Mouse (Mus musculus) liver, embryonic 14.5 days (tissue): ENCODE measurements at regions not wholly inside any gene's neighbourhood (a gene's known extent, or its start where the extent isn't known, plus 50 kb on each side); places are given as distances from the start of the nearest gene placed in this dataset.
A peak's percentile ranks its signal among the peaks of the same experiment; 100 is the strongest.

Experiments used
- ATAC-seq: fragments of 200-750 bp; cut with Nextera tagmentation; 2 replicates; pipeline ENCODE4 v1.8.0; 2017; ENCODE audit warnings: moderate number of reproducible peaks, mild to moderate bottlenecking, moderate library complexity; ENCODE audit not compliant: insufficient read depth
- DNase-seq, 3 experiments: peaks; one replicate each; pipeline ENCODE4 v3.0.0-alpha.2; 2012 to 2013; ENCODE audit warnings: low read depth in 3 of 3, low spot score in 3 of 3
- H3K27ac ChIP-seq: fragments of 300-500 bp; sonication (generic); 2 replicates; pipeline ENCODE4 v1.5.1; 2014; ENCODE audit warnings: moderate library complexity, mild to moderate bottlenecking, control low read depth, inconsistent platforms
- H3K27me3 ChIP-seq: fragments of 300-500 bp; sonication (generic); 2 replicates; pipeline ENCODE4 v1.6.1; 2014; ENCODE audit warnings: mild to moderate bottlenecking, low read length, moderate library complexity; ENCODE audit not compliant: control insufficient read depth, insufficient read depth
- H3K36me3 ChIP-seq: fragments of 300-500 bp; sonication (generic); replicated peaks from 2 replicates; pipeline ENCODE4 v1.6.1; 2014; ENCODE audit warnings: low read depth; ENCODE audit not compliant: control insufficient read depth, insufficient read depth
- H3K4me1 ChIP-seq, 2 experiments: fragments of 200-500 bp in 1 of 2; fragments of 300-500 bp in 1 of 2; sonication (generic) in 1 of 2; replicated peaks; 2 replicates each; pipeline ENCODE4 v1.6.1; 2012 to 2014; ENCODE audit warnings: antibody characterized with exemption in 1 of 2, inconsistent platforms in 1 of 2, low read length in 1 of 2; ENCODE audit not compliant: control insufficient read depth in 2 of 2, insufficient read depth in 2 of 2
- H3K4me2 ChIP-seq: fragments of 300-500 bp; sonication (generic); 2 replicates; pipeline ENCODE4 v1.6.1; 2014; ENCODE audit warnings: low read depth, mild to moderate bottlenecking, control low read depth, moderate library complexity
- H3K4me3 ChIP-seq, 2 experiments: fragments of 200-500 bp in 1 of 2; fragments of 300-500 bp in 1 of 2; sonication (generic) in 1 of 2; 2 replicates each; pipeline ENCODE4 v1.5.1; 2012 to 2014; ENCODE audit warnings: low read depth in 2 of 2, low read length in 2 of 2, mild to moderate bottlenecking in 2 of 2, control low read depth in 1 of 2, inconsistent platforms in 1 of 2, moderate library complexity in 1 of 2; ENCODE audit not compliant: insufficient read depth in 1 of 2
- H3K9ac ChIP-seq: fragments of 300-500 bp; sonication (generic); replicated peaks from 2 replicates; pipeline ENCODE4 v1.6.1; 2014; ENCODE audit warnings: mild to moderate bottlenecking, control low read depth, moderate library complexity
- H3K9me3 ChIP-seq: fragments of 300-500 bp; sonication (generic); 2 replicates; pipeline ENCODE4 v1.6.1; 2016; ENCODE audit warnings: low read length, mixed read lengths; ENCODE audit not compliant: control insufficient read depth
- CTCF ChIP-seq: IDR thresholded peaks from 2 replicates; pipeline ENCODE4 v1.5.1; 2016; ENCODE audit warnings: antibody characterized with exemption, low read depth, control low read depth
- EP300 ChIP-seq: IDR thresholded peaks from 2 replicates; pipeline ENCODE4 v1.6.1; 2016; ENCODE audit warnings: antibody characterized with exemption, low read depth
- WGBS: fragments of 180-500 bp; shearing (Covaris S2); extraction: QIAGEN DNeasy Blood & Tissue Kit; methylation state at CpG from one replicate; pipeline ENCODE4 v1.1.7; 2014; ENCODE audit not compliant: insufficient replicate concordance; 5-methylcytosine and 5-hydroxymethylcytosine counted together

DNA sequence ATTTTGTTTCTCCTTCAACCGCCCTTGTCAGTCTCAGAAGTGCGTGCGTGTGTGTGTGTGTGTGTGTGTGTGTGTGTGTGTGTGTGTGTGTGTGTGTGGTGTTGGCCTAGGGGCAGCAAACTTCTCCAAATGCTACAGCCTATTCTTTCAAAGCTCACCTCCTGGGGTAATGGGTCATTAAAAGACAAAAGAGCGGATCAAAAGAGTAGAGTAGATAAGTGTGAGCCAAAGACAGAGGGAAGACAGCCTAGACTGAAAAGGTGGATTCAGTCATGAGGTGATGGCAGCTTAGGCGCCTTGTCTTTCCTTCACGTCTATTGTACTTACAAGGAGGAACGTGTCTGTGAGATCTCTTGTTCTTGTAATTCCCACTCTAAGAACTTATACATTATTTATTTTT, 199.6 kb upstream of the Sash1 start:
- Histone ChIP-seq H3K4me3 (no peak overlapping the region), H3K27ac (no peak overlapping the region), H3K4me1 (no peaks in the 10 kb centered on the region), H3K9me3 (no peaks in the 10 kb centered on the region), H3K27me3 (no peaks in the 10 kb centered on the region), H3K4me2 (no peak overlapping the region), H3K9ac (no peak overlapping the region), H3K36me3 (no peaks in the 10 kb centered on the region)
- ATAC-seq: no peak
- no peak for DNase-seq
- WGBS: 77% methylated on average over 7 of the region's 7 CpGs
- TF ChIP-seq EP300: no peak
- no peak for TF ChIP-seq CTCF

DNA sequence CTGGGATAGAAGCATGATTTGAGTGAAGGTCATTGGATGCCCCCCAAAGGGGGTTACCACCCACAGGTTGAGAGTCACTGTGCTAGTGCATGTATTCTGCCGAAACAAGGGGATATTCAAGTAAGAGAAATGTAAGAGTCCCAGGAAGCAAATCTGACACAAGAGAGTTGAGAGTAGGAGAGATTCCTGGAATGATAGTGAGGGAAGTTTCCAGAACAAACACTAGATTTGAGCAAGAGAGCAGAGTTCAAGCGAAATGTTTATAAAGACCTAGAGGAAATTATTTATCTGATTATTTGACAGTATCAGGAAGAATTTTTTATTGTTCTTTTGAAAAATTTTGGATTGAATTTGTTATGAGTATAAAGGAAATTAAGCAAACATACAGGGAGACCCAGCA, 189.0 kb upstream of the Sash1 start:
- Histone ChIP-seq H3K27me3 (no peaks in the 10 kb centered on the region), H3K36me3 (no peaks in the 10 kb centered on the region), H3K4me3 (no peak overlapping the region), H3K9ac (no peak overlapping the region), H3K4me2 (no peak overlapping the region), H3K4me1 (no peaks in the 10 kb centered on the region), H3K27ac (no peak overlapping the region), H3K9me3 (no peaks in the 10 kb centered on the region)
- DNase-seq: no peak
- TF ChIP-seq EP300: no peak
- TF ChIP-seq CTCF: no peak
- ATAC-seq: no peak
- 72% methylated on average over 2 of the region's 2 CpGs for WGBS

DNA sequence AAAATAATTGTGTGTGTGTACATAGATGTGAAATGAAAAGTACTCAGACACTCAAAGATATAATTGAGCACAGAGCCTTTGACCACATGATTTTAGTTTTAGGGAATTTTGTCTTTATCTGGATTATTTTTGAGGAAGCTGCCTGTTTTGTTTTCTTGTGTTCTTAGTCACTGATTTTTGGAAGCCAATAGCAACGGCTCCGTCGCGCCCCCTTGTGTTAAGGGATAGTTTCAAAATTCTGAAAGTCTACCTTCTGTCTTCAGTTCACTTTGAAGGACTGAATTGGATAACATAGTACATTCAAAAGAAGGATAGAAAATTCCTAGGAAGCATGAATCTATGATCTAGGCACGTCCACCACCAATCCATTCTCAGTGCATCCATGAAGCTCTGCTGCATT, 185.8 kb upstream of the Sash1 start:
- H3K9me3 ChIP-seq: no peaks in the 10 kb centered on the region
- no peak overlapping the region for H3K9ac ChIP-seq
- H3K4me1 ChIP-seq: no peaks in the 10 kb centered on the region
- no peaks in the 10 kb centered on the region for H3K36me3 ChIP-seq
- TF ChIP-seq CTCF (peak; percentile 30; the same call in 1 of the 2 replicates), EP300 (no peak)
- ATAC-seq: no peak
- no peak overlapping the region for H3K4me2 ChIP-seq
- 9% methylated on average over 5 of the region's 5 CpGs for WGBS
- no peak overlapping the region for H3K4me3 ChIP-seq
- H3K27me3 ChIP-seq: no peaks in the 10 kb centered on the region
- no peak for DNase-seq
- H3K27ac ChIP-seq: no peak overlapping the region

DNA sequence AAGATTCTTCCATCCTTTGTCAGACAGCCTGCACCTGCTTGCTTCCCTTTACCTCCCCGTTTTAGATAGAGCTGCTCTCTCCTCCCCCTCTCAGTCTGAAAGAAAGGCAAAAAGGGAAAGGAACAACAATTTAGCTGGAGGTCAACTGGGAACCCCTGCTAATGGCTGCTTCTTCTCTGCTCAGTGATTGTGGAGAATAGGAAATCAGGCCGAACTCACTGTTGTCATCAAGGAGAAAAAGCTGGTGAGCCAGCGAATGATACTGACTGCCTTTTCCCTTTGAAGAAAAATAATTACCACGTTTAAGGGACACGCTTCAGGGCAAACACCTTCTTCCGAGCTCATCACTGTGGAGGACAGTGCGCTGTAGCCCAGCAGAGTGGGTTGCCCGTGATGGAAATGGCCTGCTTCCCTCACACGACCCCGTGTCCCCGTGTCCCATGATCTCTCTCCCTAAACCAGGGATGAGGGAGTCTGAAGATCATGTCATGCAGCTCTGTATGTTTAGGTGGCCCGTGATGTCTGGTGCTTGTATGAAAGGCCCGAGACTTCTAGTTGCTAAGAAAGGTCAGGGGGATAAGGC, 183.8 kb upstream of the Sash1 start:
- Histone ChIP-seq H3K27ac (no peak overlapping the region), H3K9me3 (no peaks in the 10 kb centered on the region), H3K36me3 (no peaks in the 10 kb centered on the region), H3K27me3 (no peaks in the 10 kb centered on the region), H3K9ac (no peak overlapping the region), H3K4me3 (no peak overlapping the region), H3K4me2 (no peak overlapping the region), H3K4me1 (no peaks in the 10 kb centered on the region)
- TF ChIP-seq EP300 (no peak), CTCF (no peak)
- no peak for ATAC-seq
- WGBS: 63% methylated on average over 13 of the region's 13 CpGs
- no peak for DNase-seq

DNA sequence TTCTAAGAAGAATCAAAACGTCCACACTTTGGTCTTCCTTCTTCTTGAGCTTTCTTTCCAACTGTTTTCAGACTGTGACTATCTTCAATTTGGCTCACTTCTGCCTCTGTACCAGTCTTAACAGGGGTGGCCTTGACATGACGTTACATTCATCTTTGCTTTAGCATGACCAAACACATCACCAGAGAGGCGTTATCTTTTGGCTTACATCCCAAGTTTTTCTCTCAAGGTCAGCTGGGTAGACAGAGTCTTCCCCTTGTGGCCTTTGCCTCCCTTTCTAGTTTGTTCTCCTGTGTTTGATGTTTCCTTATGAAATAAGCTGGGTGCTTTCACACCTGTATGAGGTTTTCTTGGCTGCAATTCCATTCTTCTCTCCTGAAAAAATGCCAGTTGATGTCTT, 180.7 kb upstream of the Sash1 start:
- TF ChIP-seq CTCF (no peak), EP300 (no peak)
- Histone ChIP-seq H3K4me2 (no peak overlapping the region), H3K4me1 (no peaks in the 10 kb centered on the region), H3K27ac (no peak overlapping the region), H3K36me3 (no peaks in the 10 kb centered on the region), H3K27me3 (no peaks in the 10 kb centered on the region), H3K4me3 (no peak overlapping the region), H3K9me3 (no peaks in the 10 kb centered on the region), H3K9ac (no peak overlapping the region)
- 43% methylated on average over 3 of the region's 3 CpGs for WGBS
- ATAC-seq (no peak), DNase-seq (no peak)
